Mouse (Mus musculus) testis, adult 2 months (tissue): ENCODE measurements at regions not wholly inside any gene's neighbourhood (a gene's known extent, or its start where the extent isn't known, plus 50 kb on each side); places are given as distances from the start of the nearest gene placed in this dataset.

Experiments
- CTCF ChIP-seq: fragments of 200-500 bp; IDR thresholded peaks from 2 replicates; pipeline ENCODE4 v1.5.1; 2012; ENCODE audit warnings: low read depth, mild to moderate bottlenecking, inconsistent platforms, low read length, moderate library complexity; ENCODE audit not compliant: control insufficient read depth, insufficient read depth, insufficient replicate concordance
- POLR2A ChIP-seq: fragments of 200-500 bp; IDR thresholded peaks from 2 replicates; pipeline ENCODE4 v1.6.1; 2012; ENCODE audit warnings: low read depth, mild to moderate bottlenecking, inconsistent platforms, low read length, moderate library complexity; ENCODE audit not compliant: control insufficient read depth

- TF ChIP-seq POLR2A (no peak), CTCF (no peak)
Observed at GRCm38 (mm10) chr6:94783471-94783870, 83.5 kb upstream of the Lrig1 start.
